Mouse (Mus musculus) intestine, postnatal 0 days (tissue): ENCODE data around the gene Arhgef3. TPM values are rescaled to one million over a fixed set of nuclear protein-coding genes. Genes with fewer than 3 reads are reported as not detected.

ENCODE experiments used
- ATAC-seq: fragments of 200-750 bp; cut with Nextera tagmentation; 2 replicates; pipeline ENCODE4 v1.8.0; 2017; ENCODE audit warnings: mild to moderate bottlenecking, moderate TSS enrichment, moderate library complexity
- H3K27ac ChIP-seq: fragments of 300-500 bp; sonication (generic); 2 replicates; pipeline ENCODE4 v1.5.1; 2014; ENCODE audit warnings: mild to moderate bottlenecking, low read depth, low read length, moderate library complexity
- H3K27me3 ChIP-seq: fragments of 300-500 bp; sonication (generic); replicated peaks from 2 replicates; pipeline ENCODE4 v1.6.1; 2014; ENCODE audit warnings: low read length, mixed read lengths; ENCODE audit not compliant: control insufficient read depth, insufficient read depth
- H3K36me3 ChIP-seq: fragments of 300-500 bp; sonication (generic); 2 replicates; pipeline ENCODE4 v1.6.1; 2014; ENCODE audit warnings: mild to moderate bottlenecking, moderate library complexity; ENCODE audit not compliant: control insufficient read depth, insufficient read depth
- H3K4me1 ChIP-seq: fragments of 300-500 bp; sonication (generic); replicated peaks from 2 replicates; pipeline ENCODE4 v1.6.1; 2014; ENCODE audit warnings: antibody characterized with exemption, low read length, mixed read lengths; ENCODE audit not compliant: control insufficient read depth, insufficient read depth
- H3K4me2 ChIP-seq: fragments of 300-500 bp; sonication (generic); replicated peaks from 2 replicates; pipeline ENCODE4 v1.6.1; 2014; ENCODE audit warnings: low read depth, mild to moderate bottlenecking, moderate library complexity
- H3K4me3 ChIP-seq: fragments of 300-500 bp; sonication (generic); 2 replicates; pipeline ENCODE4 v1.5.1; 2014; ENCODE audit warnings: low read depth, low read length
- H3K9ac ChIP-seq: fragments of 300-500 bp; sonication (generic); 2 replicates; pipeline ENCODE4 v1.6.1; 2014; ENCODE audit warnings: mild to moderate bottlenecking, low read depth, low read length
- H3K9me3 ChIP-seq: fragments of 300-500 bp; sonication (generic); 2 replicates; pipeline ENCODE4 v1.6.1; 2016; ENCODE audit warnings: mixed run types; ENCODE audit not compliant: control insufficient read depth
- CTCF ChIP-seq: sonication (generic); IDR thresholded peaks from 2 replicates; pipeline ENCODE4 v1.5.1; 2016; ENCODE audit warnings: low read depth, mild to moderate bottlenecking, control low read depth, antibody characterized with exemption, moderate library complexity
- WGBS: fragments of 180-500 bp; shearing (Covaris S2); extraction: QIAGEN DNeasy Blood & Tissue Kit; methylation state at CpG from one replicate; pipeline ENCODE4 v1.1.7; 2014; 5-methylcytosine and 5-hydroxymethylcytosine counted together
- polyA plus RNA-seq: library from polyadenylated mRNA; unstranded; fragments of >200 nt; fragmentation: Nextera tagmentation; extraction: Ambion mirVana; gene quantifications from 2 replicates; pipeline ENCODE4 v1.2.1, GENCODE M21; 2015

Arhgef3 gene
- polyA plus RNA-seq, 1 experiment from 2014 or later: 12.2 TPM

GRCm38 (mm10) chr14:27408240-27408639, 293.5 kb downstream of the Arhgef3 start:
- Histone ChIP-seq H3K36me3 (no peaks in the 10 kb centered on the region), H3K9me3 (no peaks in the 10 kb centered on the region), H3K9ac (no peak overlapping the region), H3K27ac (no peak overlapping the region), H3K4me1 (no peaks in the 10 kb centered on the region), H3K27me3 (no peaks in the 10 kb centered on the region), H3K4me3 (no peak overlapping the region), H3K4me2 (no peak overlapping the region)
- TF ChIP-seq CTCF: no peak
- ATAC-seq: no peak
- WGBS: 87% methylated on average over 3 of the region's 3 CpGs

GRCm38 (mm10) chr14:27409662-27410061, 295.0 kb downstream of the Arhgef3 start:
- Histone ChIP-seq H3K27me3 (no peaks in the 10 kb centered on the region), H3K9me3 (no peaks in the 10 kb centered on the region), H3K4me2 (no peak overlapping the region), H3K36me3 (no peaks in the 10 kb centered on the region), H3K27ac (no peak overlapping the region), H3K9ac (no peak overlapping the region), H3K4me1 (no peaks in the 10 kb centered on the region), H3K4me3 (no peak overlapping the region)
- 42% methylated on average over 3 of the region's 3 CpGs for WGBS
- no peak for ATAC-seq
- no peak for TF ChIP-seq CTCF

GRCm38 (mm10) chr14:27411492-27411891, 296.8 kb downstream of the Arhgef3 start:
- H3K4me1 ChIP-seq: no peaks in the 10 kb centered on the region
- H3K27ac ChIP-seq: no peak overlapping the region
- no peaks in the 10 kb centered on the region for H3K36me3 ChIP-seq
- no peak for TF ChIP-seq CTCF
- H3K9me3 ChIP-seq: no peaks in the 10 kb centered on the region
- no peak for ATAC-seq
- H3K4me2 ChIP-seq: no peak overlapping the region
- WGBS: 88% methylated on average over 7 of the region's 7 CpGs
- no peak overlapping the region for H3K4me3 ChIP-seq
- H3K27me3 ChIP-seq: no peaks in the 10 kb centered on the region
- no peak overlapping the region for H3K9ac ChIP-seq

- ATAC-seq: no peak
Measured at GRCm38 (mm10) chr14:27412699-27413098, 298.0 kb downstream of the Arhgef3 start.

GRCm38 (mm10) chr14:27413961-27414360, 299.3 kb downstream of the Arhgef3 start:
- Histone ChIP-seq H3K4me1 (no peaks in the 10 kb centered on the region), H3K27ac (no peak overlapping the region), H3K36me3 (no peaks in the 10 kb centered on the region), H3K9me3 (no peaks in the 10 kb centered on the region), H3K4me2 (no peak overlapping the region), H3K9ac (no peak overlapping the region), H3K27me3 (no peaks in the 10 kb centered on the region), H3K4me3 (no peak overlapping the region)
- 28% methylated on average over 4 of the region's 4 CpGs for WGBS
- TF ChIP-seq CTCF: peak; percentile 88
- no peak for ATAC-seq

More at GRCm38 (mm10) chr14:27412699-27413098, 298.0 kb downstream of the Arhgef3 start:
- Histone ChIP-seq H3K9ac (no peak overlapping the region), H3K9me3 (no peaks in the 10 kb centered on the region), H3K4me2 (no peak overlapping the region), H3K4me1 (no peaks in the 10 kb centered on the region), H3K4me3 (no peak overlapping the region), H3K36me3 (no peaks in the 10 kb centered on the region), H3K27me3 (no peaks in the 10 kb centered on the region), H3K27ac (no peak overlapping the region)
- WGBS: 79% methylated on average over 8 of the region's 8 CpGs
- TF ChIP-seq CTCF: no peak

- Histone ChIP-seq H3K9ac (no peak overlapping the region), H3K27ac (no peak overlapping the region), H3K4me1 (no peaks in the 10 kb centered on the region), H3K27me3 (no peaks in the 10 kb centered on the region), H3K9me3 (no peaks in the 10 kb centered on the region), H3K36me3 (no peaks in the 10 kb centered on the region), H3K4me2 (no peak overlapping the region), H3K4me3 (no peak overlapping the region)
- WGBS: 76% methylated on average over 3 of the region's 3 CpGs
- ATAC-seq: no peak
- no peak for TF ChIP-seq CTCF
Measured at GRCm38 (mm10) chr14:27420816-27421215, 306.1 kb downstream of the Arhgef3 start.

- no peaks in the 10 kb centered on the region for H3K27me3 ChIP-seq
- 93% methylated on average over 1 of the region's 1 CpGs for WGBS
- no peak overlapping the region for H3K27ac ChIP-seq
- no peaks in the 10 kb centered on the region for H3K9me3 ChIP-seq
- no peaks in the 10 kb centered on the region for H3K36me3 ChIP-seq
- no peak overlapping the region for H3K9ac ChIP-seq
- no peak overlapping the region for H3K4me3 ChIP-seq
- no peak for TF ChIP-seq CTCF
- no peak for ATAC-seq
- H3K4me1 ChIP-seq: no peaks in the 10 kb centered on the region
- H3K4me2 ChIP-seq: no peak overlapping the region
Measured at GRCm38 (mm10) chr14:27422301-27422700, 307.6 kb downstream of the Arhgef3 start.
